Mouse (Mus musculus) intestine, embryonic 15.5 days (tissue): ENCODE data around the gene Rap2c. TPM values are rescaled to one million over a fixed set of nuclear protein-coding genes. Genes with fewer than 3 reads are reported as not detected.
A peak's percentile ranks its signal among the peaks of the same experiment; 100 is the strongest.

Experiments
- ATAC-seq: fragments of 200-750 bp; cut with Nextera tagmentation; 2 replicates; pipeline ENCODE4 v1.8.0; 2017; ENCODE audit warnings: moderate TSS enrichment, moderate library complexity
- H3K27ac ChIP-seq: fragments of 300-500 bp; sonication (generic); 2 replicates; pipeline ENCODE4 v1.5.1; 2015; ENCODE audit warnings: mild to moderate bottlenecking, inconsistent platforms
- H3K27me3 ChIP-seq: fragments of 300-500 bp; sonication (generic); replicated peaks from 2 replicates; pipeline ENCODE4 v1.6.1; 2015; ENCODE audit warnings: inconsistent platforms
- H3K36me3 ChIP-seq: fragments of 300-500 bp; sonication (generic); 2 replicates; pipeline ENCODE4 v1.6.1; 2015; ENCODE audit warnings: inconsistent platforms
- H3K4me1 ChIP-seq: fragments of 300-500 bp; sonication (generic); replicated peaks from 2 replicates; pipeline ENCODE4 v1.6.1; 2015; ENCODE audit warnings: inconsistent platforms
- H3K4me2 ChIP-seq: fragments of 300-500 bp; sonication (generic); replicated peaks from 2 replicates; pipeline ENCODE4 v1.6.1; 2015; ENCODE audit warnings: mild to moderate bottlenecking, inconsistent platforms
- H3K4me3 ChIP-seq: fragments of 300-500 bp; sonication (generic); replicated peaks from 2 replicates; pipeline ENCODE4 v1.5.1; 2015; ENCODE audit warnings: inconsistent platforms
- H3K9ac ChIP-seq: fragments of 300-500 bp; sonication (generic); 2 replicates; pipeline ENCODE4 v1.6.1; 2015; ENCODE audit warnings: inconsistent platforms
- H3K9me3 ChIP-seq: fragments of 300-500 bp; sonication (generic); 2 replicates; pipeline ENCODE4 v1.6.1; 2016; ENCODE audit warnings: inconsistent platforms
- WGBS: fragments of 180-500 bp; shearing (Covaris S2); methylation state at CpG from one replicate; pipeline ENCODE4 v1.1.7; 2015; 5-methylcytosine and 5-hydroxymethylcytosine counted together
- polyA plus RNA-seq: library from polyadenylated mRNA; unstranded; fragments of >200 nt; fragmentation: Nextera tagmentation; extraction: Ambion mirVana; gene quantifications from 2 replicates; pipeline ENCODE4 v1.2.1, GENCODE M21; 2015

Rap2c gene
- polyA plus RNA-seq = 17.3 and 20.7 TPM in 2 replicates

DNA sequence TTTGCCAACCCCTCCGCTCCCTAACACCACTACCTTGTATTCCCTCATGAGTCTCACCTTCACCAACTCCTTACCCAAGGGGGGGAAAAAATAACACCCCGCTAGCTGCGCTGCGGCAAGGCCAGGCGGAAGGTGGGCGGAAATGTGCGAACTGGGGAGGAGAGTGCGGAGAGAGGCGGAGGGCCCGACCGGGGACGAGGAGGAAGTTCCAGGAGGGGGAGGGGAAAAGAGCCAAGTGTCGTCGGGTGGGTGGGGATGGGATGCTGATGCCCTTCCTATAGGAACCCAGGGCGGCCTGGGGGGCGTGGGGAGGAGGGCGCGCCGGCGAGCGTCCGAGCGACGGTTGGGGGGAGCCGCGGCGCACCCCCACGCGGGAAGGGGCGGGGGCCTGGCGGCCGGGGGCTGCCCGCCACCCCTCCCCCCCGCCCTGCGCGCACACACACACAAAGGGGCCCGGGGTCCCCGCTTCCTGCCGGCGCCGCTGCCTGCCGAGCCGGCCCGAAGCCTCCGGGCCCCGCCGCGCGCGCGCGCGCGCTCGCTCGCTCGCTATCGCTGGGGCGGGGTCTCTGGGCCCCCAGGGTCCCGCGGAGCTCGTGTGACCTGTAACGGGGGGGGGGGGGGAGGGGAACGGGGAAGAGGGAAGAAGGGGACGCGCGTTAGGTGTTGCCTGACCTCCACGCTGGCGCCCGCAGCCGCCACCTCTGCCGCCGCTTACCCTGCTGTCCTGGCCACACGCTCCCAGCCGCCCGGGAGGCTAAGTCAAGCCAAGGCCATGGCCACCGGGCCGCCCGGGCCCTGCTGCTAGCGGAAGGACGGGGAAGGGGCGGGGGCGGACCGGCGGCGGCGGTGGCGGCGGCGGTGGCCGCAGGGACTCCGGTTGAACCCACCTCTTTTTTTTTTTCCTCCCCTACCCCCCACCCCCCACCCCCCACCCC, at the start of gene Rap2c:
Rap2c (minus strand) TSS at position 168 of the 935 bp plus-strand sequence.
- peak within 1 kb of the TSS; percentile 69 for H3K9ac ChIP-seq
- peak within 1 kb of the TSS; percentile 57 for H3K4me3 ChIP-seq
- peak within 1 kb of the TSS; percentile 58 for H3K4me2 ChIP-seq
- WGBS = 23% methylated on average over 33 of the region's 92 CpGs
- no peaks in the 10 kb centered on the region for H3K27me3 ChIP-seq
- no peaks in the 10 kb centered on the region for H3K4me1 ChIP-seq
- peak; percentile 89 for ATAC-seq
- H3K27ac ChIP-seq = peak within 1 kb of the TSS; percentile 95
- no peaks in the 10 kb centered on the region for H3K9me3 ChIP-seq
- H3K36me3 ChIP-seq = no peaks in the 10 kb centered on the region

GRCm38 (mm10) chrX:51066539-51067286, 48.9 kb upstream of the Rap2c start:
- no peaks in the 10 kb centered on the region for H3K36me3 ChIP-seq
- ATAC-seq = no peak
- H3K9ac ChIP-seq = no peak overlapping the region
- no peaks in the 10 kb centered on the region for H3K4me1 ChIP-seq
- H3K27ac ChIP-seq = no peak overlapping the region
- H3K4me3 ChIP-seq = no peak overlapping the region
- no peaks in the 10 kb centered on the region for H3K9me3 ChIP-seq
- H3K4me2 ChIP-seq = no peak overlapping the region
- 84% methylated on average over 11 of the region's 11 CpGs for WGBS
- no peaks in the 10 kb centered on the region for H3K27me3 ChIP-seq

DNA sequence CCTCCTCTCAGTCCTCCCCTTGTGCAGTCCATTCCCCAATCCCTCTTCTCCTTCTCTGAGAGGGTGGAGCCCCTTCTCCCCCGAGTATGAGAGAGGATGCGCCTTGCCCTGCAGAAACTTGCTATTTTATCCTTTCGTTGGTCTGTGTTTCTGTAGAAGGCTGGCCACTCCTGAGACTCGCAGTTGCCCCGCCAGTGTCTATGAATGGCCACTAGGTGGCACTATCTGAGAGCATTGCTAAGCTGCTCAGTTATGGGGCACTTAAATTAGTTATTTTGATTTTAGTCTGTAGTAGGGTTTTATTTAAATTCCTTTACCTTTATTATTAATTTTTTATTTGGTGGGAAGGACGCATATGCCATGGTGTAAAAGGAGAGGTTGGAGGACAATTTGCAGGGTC, 48.0 kb upstream of the Rap2c start:
- 0 out of 2 replicates have a peak, but pooled peaks have one; percentile 36 for ATAC-seq
- H3K4me2 ChIP-seq = no peak overlapping the region
- no peak overlapping the region for H3K4me3 ChIP-seq
- H3K27me3 ChIP-seq = no peaks in the 10 kb centered on the region
- WGBS = 15% methylated on average over 6 of the region's 6 CpGs
- no peaks in the 10 kb centered on the region for H3K36me3 ChIP-seq
- H3K27ac ChIP-seq = no peak overlapping the region
- H3K9me3 ChIP-seq = no peaks in the 10 kb centered on the region
- no peak overlapping the region for H3K9ac ChIP-seq
- H3K4me1 ChIP-seq = no peaks in the 10 kb centered on the region

GRCm38 (mm10) chrX:51065158-51065664, 47.4 kb upstream of the Rap2c start:
- ATAC-seq = no peak
- no peak overlapping the region for H3K4me2 ChIP-seq
- WGBS = 59% methylated on average over 6 of the region's 6 CpGs

DNA sequence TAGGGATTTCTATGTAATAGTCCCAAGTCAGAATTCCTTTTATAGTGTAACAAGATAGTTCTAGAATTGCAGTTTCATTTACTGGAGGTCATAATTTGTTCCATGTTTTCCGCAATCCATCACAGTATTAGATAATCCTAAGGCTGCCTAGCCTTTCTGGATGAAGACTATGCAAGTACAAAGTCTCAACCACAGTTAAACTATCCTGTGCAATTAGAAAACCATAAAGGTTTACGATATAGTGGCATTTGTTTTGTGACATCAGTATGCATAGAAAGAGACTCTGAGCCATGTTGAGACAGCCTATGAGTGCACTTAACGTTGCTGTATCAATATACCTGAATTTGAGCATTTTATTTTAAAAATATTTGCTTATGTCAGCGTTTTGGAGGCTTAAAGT, 42.4 kb upstream of the Rap2c start:
- no peak for ATAC-seq
- H3K9me3 ChIP-seq = no peaks in the 10 kb centered on the region
- no peak overlapping the region for H3K4me3 ChIP-seq
- no peaks in the 10 kb centered on the region for H3K27me3 ChIP-seq
- no peak overlapping the region for H3K27ac ChIP-seq
- no peaks in the 10 kb centered on the region for H3K4me1 ChIP-seq
- no peaks in the 10 kb centered on the region for H3K36me3 ChIP-seq
- no peak overlapping the region for H3K4me2 ChIP-seq
- no peak overlapping the region for H3K9ac ChIP-seq
- WGBS = 50% methylated on average over 4 of the region's 4 CpGs

More at GRCm38 (mm10) chrX:51065158-51065664, 47.4 kb upstream of the Rap2c start:
- H3K9me3 ChIP-seq = no peaks in the 10 kb centered on the region
- H3K4me1 ChIP-seq = no peaks in the 10 kb centered on the region
- H3K4me3 ChIP-seq = no peak overlapping the region
- H3K27me3 ChIP-seq = no peaks in the 10 kb centered on the region
- no peaks in the 10 kb centered on the region for H3K36me3 ChIP-seq
- H3K9ac ChIP-seq = no peak overlapping the region
- no peak overlapping the region for H3K27ac ChIP-seq

DNA sequence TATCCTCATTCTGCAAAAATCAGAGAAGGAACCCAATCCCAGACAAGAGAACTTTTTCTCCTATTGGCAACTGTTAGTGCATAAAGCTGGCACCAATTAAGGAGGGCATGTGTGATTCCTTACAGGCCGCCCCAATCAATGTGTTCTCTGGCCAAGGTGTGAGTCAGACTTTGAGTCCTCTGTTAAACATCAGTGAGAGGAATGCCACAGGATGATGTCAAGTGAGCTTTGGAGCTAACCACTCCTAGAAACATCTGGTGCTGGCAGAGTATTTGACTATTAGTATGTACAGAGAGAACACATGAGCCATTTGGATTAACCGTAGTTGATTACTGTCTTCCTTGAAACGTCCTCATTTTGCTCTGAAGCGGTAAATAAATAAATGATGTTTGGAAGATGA, 40.9 kb upstream of the Rap2c start:
- no peak; the same call in 1 of the 2 replicates for ATAC-seq
- Histone ChIP-seq H3K9ac (no peak overlapping the region), H3K4me2 (no peak overlapping the region), H3K27me3 (no peaks in the 10 kb centered on the region), H3K27ac (no peak overlapping the region), H3K36me3 (no peaks in the 10 kb centered on the region), H3K4me1 (no peaks in the 10 kb centered on the region), H3K4me3 (no peak overlapping the region), H3K9me3 (no peaks in the 10 kb centered on the region)
- 75% methylated on average over 4 of the region's 4 CpGs for WGBS

DNA sequence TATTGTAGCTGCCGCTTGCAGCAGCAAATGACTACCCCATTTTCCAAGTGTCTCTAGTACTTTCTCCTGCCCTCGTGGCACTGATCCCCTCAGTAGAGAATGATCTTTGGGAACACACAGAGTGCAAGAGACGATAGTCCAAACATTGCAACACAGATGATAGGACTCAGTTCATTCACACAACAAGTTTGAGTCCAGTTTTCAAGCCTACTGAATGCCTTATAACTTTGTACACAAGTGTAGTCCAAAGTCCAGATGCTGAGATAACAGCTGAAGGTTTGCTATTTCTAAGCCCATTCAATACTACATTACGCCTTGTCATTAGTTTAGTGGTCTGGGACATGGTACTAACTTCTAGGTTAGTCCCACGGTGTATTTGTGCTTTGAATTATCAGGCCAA, 40.5 kb upstream of the Rap2c start:
- Histone ChIP-seq H3K9ac (no peak overlapping the region), H3K27me3 (no peaks in the 10 kb centered on the region), H3K27ac (no peak overlapping the region), H3K4me2 (no peak overlapping the region), H3K4me3 (no peak overlapping the region), H3K4me1 (no peaks in the 10 kb centered on the region), H3K9me3 (no peaks in the 10 kb centered on the region), H3K36me3 (no peaks in the 10 kb centered on the region)
- ATAC-seq = peak; percentile 59
- 77% methylated on average over 5 of the region's 5 CpGs for WGBS

GRCm38 (mm10) chrX:51051680-51052461, 34.1 kb upstream of the Rap2c start:
- no peaks in the 10 kb centered on the region for H3K9me3 ChIP-seq
- peak; percentile 92 for ATAC-seq
- 53% methylated on average over 3 of the region's 3 CpGs for WGBS

DNA sequence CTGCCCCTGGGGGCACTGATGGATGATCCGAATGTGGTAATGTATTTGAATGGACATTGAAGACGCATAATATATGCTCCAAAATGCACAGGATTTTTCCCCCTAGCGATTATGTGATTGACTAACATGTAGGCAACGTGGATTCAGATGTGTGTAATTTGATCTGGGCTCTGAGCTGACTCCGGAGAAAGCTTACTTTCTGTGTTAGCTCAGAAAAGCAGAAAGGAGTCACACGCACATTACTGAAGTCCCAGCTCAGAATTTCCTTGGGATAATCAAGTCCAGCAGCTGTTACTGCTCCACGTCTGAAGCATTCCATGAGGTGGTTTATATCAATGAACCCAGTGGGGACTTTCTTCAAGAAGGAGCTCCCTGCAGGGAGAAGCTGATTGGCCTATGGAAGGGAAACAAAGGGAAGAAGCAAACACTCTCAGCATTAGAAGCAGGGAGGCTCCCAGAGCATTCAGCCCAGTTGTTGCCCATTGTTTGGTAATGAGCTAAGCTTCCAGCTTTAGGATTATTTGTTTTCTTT, 17.9 kb upstream of the Rap2c start:
- no peaks in the 10 kb centered on the region for H3K36me3 ChIP-seq
- 30% methylated on average over 7 of the region's 7 CpGs for WGBS
- H3K4me1 ChIP-seq = no peaks in the 10 kb centered on the region
- H3K9ac ChIP-seq = no peak overlapping the region
- no peak overlapping the region for H3K4me2 ChIP-seq
- no peak overlapping the region for H3K27ac ChIP-seq
- no peak overlapping the region for H3K4me3 ChIP-seq
- no peaks in the 10 kb centered on the region for H3K9me3 ChIP-seq
- no peaks in the 10 kb centered on the region for H3K27me3 ChIP-seq
- ATAC-seq = no peak

More at GRCm38 (mm10) chrX:51051680-51052461, 34.1 kb upstream of the Rap2c start:
- no peaks in the 10 kb centered on the region for H3K27me3 ChIP-seq
- H3K4me2 ChIP-seq = no peak overlapping the region
- H3K9ac ChIP-seq = no peak overlapping the region
- no peaks in the 10 kb centered on the region for H3K36me3 ChIP-seq
- no peak overlapping the region for H3K27ac ChIP-seq
- H3K4me1 ChIP-seq = no peaks in the 10 kb centered on the region
- no peak overlapping the region for H3K4me3 ChIP-seq

- Histone ChIP-seq H3K9me3 (no peaks in the 10 kb centered on the region), H3K4me2 (no peak overlapping the region), H3K4me1 (no peaks in the 10 kb centered on the region), H3K27me3 (no peaks in the 10 kb centered on the region), H3K27ac (no peak overlapping the region), H3K4me3 (no peak overlapping the region), H3K36me3 (no peaks in the 10 kb centered on the region), H3K9ac (no peak overlapping the region)
- WGBS = 42% methylated on average over 2 of the region's 2 CpGs
- ATAC-seq = no peak
Observed at GRCm38 (mm10) chrX:51019884-51020283, 2.1 kb upstream of the Rap2c start.

- WGBS = 26% methylated on average over 30 of the region's 32 CpGs
- ATAC-seq = peak; percentile 90
- H3K4me3 ChIP-seq = peak overlapping the region; percentile 57
- peak overlapping the region; percentile 95 for H3K27ac ChIP-seq
- no peaks in the 10 kb centered on the region for H3K4me1 ChIP-seq
- no peaks in the 10 kb centered on the region for H3K27me3 ChIP-seq
- H3K9ac ChIP-seq = peak overlapping the region; percentile 69
- peak overlapping the region; percentile 53 for H3K4me2 ChIP-seq
- H3K36me3 ChIP-seq = no peaks in the 10 kb centered on the region
- no peaks in the 10 kb centered on the region for H3K9me3 ChIP-seq
Observed at GRCm38 (mm10) chrX:51018786-51019179, 965 bp upstream of the Rap2c start.
